Mouse (Mus musculus) regulatory T cell (primary cell): ENCODE measurements around the gene Htr7.

Source experiments
- in situ Hi-C: fragments of 300-600 bp; cut with MboI, MseI; formaldehyde crosslinking; loops from one replicate; pipeline ENCODE4 v1.15.1; 2025; ENCODE audit warnings: high pct_unique_total_duplicates

Gene Htr7

DNA sequence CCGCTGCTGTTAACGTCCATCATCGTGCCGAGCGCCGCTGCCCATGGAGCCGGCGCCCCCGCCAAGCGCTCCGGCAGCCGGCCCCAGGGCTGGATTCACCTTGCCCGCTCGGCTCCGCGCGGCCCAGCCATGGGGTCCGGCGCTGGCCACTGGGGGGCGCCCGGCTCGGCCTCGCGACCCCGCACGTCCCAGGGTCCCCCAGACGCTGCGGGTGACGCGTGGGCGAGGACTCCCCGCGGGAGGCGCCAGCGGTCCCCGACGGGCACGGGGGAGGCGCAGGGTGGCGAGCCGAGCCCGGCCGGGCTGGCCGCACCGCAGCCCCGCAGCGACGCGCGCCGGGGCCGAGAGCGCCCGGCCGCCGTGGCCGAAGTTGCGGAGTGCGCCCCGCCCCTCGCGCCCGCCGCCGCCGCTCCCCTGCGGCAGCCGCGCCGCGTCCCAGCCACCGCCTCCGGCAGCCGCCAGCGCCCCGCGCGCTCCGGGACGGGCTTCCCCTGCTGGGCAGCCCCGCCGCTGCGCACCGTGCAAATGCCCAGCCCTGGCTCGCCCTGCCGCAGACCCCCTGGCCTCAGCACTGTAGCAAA, at the start of gene Htr7:
Htr7 (minus strand) TSS at position 277 of the 581 bp plus-strand sequence.
- in situ Hi-C loops = no loop called here

DNA sequence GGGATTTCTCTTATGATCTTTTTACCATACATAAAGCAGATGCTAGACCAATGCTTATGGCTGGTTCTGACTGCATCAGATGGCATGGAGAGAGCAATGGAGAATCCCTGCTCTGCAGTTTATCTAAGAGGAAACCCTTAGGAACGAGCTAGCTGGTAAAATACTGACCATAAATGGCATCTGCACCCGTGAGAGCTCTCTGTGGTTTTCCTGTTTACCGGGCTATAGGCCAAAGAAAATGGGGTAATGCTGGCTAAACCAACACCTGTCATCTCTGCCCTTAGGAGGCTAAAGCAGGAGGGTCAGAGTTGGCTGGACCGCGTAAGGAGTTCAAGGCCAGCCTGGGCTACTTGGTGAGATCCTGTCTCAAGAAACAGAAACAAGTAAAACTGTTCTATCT, 46.6 kb upstream of the Htr7 start:
- in situ Hi-C loops = no loop called here

DNA sequence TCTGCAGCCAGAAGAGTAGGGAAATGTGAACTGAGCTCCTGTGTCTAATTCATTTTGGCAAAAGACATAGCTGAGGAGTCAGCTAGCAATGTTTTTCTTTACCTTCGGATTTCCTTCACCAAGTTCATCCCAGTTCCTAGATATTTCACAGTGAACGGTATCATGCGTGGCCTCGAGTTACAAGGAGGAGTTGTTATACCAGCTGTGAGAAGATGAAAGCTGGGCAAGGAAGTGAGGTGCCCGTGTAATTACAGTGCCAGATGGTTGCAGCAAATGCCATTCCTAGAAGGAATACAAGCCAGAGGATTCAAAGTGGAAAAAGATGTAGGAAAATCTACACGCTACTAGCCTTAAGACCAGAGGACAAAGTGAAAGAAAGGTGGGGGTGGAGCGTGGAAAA, 41.6 kb upstream of the Htr7 start:
- in situ Hi-C loops = no loop called here

DNA sequence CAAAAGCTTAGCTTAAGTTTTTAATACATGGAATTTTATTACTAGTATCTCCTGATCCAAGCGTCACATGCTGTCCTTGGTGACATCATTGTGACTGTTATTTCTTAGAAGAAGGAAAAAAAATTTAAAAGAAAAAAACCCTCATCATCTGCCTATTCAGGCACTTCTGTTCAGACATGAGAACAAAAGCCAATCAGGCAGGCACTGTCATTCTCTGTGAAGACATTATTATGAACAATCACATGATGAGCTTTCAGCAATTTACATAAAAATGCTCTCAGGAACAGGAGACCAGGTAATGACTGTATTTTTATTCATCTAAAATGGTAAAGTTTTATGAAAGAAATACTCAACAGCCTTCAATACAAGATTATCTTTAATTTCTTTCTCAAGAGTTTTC, 41.0 kb upstream of the Htr7 start:
- in situ Hi-C loops = no loop called here

DNA sequence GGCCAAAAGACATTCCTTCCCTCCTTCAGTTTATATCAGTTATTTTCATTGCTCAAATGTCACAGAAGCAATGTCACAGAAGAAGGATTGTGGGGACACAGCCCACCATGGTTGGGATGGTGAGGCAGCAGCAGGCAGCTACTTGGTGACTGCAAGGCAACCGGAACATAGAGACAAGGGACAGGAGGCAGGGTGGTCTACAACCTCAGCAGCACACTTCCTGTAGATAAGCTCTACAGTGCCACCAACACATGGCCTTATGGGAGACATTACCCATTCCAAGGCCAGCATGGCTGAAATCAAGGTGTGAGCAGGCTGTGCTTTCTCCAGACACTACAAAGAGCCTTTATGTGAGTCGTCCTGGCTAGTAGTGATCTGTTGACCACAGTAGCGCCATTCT, 39.9 kb upstream of the Htr7 start:
- in situ Hi-C loops = no loop called here

DNA sequence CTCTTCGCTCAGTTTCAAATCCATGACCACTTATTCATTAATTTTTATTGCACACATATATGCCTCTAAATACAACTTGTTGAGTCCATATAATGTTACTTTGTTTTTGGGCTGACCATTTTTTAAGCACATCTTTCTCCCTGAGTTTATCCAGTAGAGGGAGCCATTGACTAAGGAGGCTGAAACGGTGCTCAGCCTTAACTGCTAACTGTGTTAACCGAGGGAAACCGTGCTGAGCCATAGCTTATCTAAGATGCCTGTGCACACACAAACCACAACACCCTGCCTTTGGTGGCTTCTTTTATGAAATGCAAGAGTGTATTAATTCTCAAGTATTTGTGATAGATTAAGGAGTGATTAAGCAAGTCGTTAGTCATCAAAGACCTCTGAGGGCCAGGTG, 33.5 kb upstream of the Htr7 start:
- in situ Hi-C loops = no loop called here

DNA sequence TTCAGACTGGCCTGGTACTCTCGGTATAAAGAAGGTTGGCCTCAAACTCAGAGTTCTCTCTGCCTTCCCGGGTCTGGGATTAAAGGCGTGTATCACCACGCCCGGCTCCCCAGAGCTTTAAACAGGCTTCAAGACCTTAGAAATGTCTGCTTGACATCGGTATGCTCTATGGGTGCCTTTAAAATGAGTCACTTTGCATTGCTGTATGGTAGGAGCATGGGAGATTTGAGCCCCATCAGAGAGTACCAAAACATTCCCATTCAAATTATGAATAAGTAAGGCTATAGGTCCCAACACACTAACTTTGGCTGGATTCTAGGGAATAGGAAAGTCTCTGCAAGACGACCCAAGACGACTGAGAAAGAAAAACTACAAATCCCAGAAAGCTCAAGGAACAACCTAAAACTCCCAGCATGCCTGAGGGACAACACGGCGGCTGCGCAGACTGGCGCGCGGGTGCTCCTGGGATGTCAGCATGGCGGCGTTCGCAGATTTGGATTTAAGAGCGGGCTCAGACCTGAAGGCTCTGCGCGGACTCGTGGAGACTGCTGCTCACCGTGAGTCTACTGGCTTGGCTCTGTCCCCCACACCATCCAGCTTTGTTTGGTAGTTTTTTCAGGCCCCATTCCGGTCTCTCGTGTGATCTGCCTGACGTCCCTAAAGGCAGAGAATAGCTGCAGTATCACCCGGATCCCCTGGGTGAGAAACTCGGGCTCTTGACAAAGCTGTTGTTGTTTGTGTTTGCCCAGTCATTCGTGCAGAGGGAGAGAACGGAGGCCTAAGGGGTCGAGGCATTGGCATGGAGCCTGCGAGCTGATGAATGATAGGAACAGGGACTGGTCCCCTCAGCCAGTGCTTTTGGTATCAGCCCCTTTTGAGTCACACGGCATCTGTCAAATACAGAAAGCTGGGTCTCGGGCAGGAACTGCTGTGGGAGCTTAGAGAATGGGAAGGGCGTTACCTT, 26.2 kb upstream of the Htr7 start, which contains the start of gene Rpp30:
Rpp30 (plus strand) TSS at position 455 of the 964 bp plus-strand sequence.
- in situ Hi-C loops = no loop called here

DNA sequence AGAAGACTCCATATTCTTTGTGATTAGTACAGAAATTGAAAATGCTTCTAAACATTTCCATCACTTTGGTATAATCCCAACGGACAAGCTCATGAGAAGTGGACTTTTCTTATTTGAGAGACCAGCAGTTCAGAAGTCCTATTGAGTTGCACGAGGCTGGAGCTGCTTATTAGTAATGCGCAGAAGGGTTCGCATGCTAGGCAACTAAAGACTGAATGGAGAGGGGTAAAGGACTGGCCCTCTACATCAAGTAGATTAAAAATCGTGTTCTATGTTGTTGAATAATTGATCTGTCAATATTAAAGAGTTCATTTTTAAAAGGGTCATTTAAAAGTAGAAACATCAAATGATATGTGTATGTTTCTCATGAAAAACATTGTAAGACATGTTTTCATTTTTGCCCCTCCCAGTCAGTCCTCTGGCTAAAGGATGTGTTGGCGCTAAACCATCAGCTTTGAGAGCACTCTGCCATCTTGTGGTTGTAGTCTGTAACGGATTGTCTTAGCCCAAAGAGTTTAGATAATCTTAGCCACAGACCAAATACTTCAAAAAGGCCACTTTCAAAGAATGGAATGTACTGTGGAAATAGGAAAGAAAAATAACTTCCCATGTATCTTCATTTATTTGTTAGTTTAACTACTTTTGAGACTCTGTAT, 25.4 kb upstream of the Htr7 start:
- in situ Hi-C loops = no loop called here

DNA sequence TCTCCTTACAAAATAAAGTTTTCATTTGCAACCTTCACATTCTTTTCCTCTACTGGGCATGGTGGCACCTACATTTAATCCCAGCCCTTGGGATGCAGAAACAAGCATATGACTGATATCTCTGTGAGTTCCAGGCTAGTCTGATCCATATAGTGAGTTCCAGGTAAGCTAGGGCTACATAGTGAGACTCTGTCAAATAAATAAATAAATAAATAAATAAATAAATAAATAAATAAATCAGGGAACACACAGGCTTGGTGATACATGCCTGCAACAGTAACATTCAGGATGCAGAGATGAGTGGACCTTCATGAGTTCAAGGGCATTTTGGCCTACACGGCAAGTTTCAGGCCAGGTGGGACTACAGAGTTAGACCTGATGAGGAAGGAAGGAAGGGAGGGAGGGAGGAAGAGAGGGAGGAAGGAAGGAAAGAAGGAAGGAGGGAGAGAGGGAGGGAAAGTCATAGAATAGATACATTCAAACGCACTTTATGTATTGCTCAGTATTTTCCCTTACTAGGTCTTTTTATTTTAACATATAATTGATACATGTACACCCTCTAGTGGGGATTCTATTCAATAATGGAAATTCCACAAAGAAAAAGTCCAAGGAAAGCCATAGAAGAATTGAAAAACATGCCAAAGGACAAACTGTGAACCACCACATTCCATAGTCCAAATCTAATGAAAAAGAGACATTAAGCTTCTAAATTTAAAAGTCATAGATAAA, 5.7 kb upstream of the Htr7 start:
- in situ Hi-C loops = no loop called here

DNA sequence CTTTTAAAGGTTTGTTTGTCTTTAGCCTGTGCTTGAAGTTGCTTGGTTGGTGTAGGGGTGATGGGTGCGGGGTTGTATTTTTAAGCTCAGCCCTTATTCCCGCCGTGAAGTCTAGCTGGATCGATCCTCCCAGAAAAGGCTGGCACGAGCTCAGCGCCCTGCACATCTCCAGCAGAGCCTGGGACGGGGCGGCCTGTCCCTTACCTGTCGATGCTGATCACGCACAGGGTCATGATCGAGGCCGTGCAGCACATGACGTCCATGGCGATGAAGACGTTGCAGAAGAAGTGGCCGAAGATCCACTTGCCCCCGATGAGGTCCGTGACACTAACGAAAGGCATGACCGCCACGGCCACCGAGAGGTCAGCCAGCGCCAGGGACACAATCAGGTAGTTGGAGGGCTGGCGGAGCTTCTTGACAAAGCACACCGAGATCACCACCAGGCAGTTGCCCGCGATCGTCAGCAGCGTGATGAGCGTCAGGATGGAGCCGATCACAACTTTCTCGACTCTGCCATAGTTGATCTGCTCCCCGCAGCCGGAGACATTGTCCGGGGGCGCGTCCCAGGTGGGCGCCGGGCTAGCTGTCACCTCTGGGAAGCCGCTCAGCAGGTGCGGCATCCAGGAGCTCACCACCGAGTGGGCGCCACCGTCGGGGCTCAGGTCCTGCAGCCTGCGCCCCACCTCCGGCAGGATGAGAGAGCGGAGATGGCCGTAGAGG, 645 bp downstream of the Htr7 start:
- in situ Hi-C loops = no loop called here

DNA sequence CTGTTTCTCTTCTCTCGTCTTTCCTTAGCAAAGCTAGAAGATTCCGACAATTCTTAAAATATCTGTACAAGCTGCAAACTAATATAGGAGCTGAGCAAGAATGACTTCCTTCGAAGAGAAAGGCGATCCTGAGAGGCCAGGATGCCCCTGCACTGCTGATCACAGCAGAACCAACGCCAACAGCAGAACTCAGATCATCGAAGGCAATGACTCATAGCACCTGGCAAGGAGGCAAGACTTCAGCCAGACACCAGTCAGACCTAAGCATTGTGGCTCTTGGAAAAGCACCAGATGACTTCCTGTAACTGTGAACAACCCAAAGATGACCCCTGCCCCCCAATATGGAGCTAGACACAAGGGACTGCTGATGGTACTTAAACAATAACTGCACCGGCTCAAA, 11.3 kb downstream of the Htr7 start:
- in situ Hi-C loops = no loop called here

DNA sequence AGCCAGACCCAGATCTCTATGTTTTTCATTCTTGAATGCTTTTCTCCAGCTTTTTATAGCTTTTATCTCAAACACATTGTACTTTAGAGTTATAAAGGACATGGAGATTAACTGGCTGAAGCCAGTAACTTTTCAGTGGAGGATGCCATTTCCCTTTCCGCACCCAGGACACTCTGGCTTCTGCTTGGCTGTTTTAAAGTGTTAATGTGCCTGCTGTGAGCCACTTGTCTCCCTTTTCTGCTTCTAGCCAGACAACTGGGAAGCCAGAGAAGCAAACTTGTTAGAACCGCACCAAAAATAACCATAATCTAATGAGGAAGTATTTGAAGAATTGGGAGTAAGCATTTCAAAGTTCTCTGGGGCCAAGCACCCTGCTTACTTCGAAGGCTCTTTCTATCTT, 42.5 kb downstream of the Htr7 start:
- in situ Hi-C loops = no loop called here

DNA sequence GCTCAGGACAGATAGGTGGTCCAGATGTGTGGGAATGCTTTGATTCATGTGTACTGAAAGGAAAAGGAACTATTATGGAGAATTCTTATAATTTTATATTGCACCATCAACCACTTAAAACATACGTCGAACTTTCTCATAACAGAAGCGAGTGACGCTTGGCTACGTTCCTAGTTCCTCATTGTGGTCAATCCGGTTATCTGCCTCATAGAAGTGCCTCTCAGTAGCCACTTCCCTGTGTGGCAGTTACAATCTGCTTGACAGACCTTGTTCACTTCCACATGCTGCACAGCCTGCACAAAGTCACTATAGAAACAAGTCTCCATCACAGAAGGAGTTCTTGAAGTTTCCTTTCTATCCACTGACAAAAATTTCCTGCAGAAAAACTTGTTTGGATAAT, 51.0 kb downstream of the Htr7 start:
- in situ Hi-C loops = no loop called here

DNA sequence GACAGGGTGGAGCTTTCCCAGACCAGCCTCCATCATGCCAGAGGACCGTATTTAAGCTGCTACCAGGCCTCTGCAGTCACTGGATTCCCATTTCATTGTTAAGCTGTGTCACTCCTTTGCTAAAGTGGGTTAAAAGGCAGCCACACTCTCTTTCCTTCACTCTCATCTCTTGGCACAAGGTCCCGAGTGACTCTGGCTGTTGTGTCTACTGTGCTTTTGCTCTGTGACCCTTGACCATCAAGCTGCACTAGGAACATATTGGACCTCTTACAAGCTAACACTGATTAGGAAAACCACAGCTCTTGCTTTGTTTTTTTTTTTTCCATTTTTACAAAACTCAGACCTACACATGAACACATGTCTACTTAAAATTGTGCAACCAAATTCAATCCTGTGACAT, 52.3 kb downstream of the Htr7 start:
- in situ Hi-C loops = no loop called here

DNA sequence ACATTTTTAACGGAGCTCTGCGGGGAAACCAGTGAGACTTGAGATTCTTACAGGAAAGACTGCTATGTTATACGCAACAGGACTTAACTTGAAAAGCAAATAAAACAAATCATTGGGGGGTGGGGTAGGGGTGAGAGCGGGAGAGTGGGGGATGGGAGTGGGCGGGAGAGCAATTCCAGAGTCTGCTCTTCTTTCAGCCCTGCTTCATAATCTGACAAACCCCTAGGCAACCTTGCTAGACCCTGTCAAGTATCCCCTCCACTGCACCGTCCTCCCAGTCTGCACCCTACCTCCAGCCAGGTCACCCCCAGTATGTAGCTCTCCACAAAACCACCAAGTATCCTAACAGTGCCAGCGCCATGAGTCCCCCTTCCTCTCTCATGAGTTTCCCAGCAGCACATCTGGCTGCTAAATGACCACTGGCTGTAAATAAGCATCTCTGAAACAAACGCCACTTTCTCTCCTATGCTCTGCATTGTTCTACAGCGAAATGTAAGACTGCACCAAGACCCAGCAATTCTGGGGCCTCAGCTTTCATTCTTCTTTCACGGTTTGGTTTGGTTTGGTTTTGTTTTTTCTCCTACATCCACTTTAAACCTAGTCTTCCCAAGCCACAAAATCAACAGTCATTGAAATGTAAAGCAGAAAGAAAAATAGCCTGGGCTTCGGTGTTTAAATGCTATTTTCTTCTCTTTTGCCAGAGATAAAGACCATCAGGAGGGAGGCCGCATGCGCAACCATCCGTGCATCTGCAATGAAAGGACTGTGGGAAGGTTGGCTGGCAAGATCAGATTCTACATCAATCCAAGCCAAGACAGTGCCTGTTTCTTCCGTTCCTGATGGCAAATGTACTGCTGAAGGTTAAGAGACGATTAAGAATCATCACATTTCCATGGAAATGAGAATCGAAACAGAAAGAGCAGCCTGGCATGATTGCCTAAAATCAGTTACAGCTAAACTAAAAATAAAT, 54.5 kb downstream of the Htr7 start:
- in situ Hi-C loops = no loop called here

DNA sequence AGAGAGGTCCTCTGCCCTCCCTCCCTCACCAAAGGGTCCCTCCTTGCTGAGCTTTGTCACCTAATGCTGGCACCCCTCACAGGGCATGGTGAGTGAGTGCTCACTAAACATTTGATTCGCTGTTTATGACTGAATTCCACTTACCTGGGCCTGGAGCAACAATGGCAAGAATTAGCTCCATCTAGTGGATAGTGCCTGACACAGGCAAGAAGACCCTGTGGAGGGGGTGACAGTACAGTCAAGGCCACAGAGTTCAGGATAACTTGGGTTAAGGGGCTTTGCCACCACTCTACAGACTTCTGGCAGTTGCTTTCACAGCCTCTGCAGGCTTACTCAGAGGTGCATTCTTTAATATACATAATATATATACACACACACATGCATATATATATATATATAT, 55.8 kb downstream of the Htr7 start:
- in situ Hi-C loops = no loop called here

DNA sequence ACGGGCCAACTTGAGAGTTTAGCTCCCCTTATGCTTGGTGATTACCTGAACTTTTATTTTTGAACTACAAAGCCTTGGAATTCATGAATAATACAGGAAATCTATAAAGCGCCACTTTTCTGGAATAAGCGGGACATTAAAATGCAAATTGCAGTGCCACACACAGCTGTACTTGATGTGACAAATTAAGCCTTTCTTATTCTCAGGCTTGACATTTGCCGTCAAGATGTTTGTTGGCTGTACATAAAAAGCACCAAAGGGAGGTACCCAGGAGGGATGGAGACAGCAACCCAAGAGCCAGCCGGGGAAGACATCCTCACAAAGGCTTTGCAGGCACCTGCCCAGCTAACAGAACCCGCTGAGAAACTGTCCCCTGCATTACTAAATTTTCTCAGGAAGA, 56.4 kb downstream of the Htr7 start:
- in situ Hi-C loops = no loop called here

DNA sequence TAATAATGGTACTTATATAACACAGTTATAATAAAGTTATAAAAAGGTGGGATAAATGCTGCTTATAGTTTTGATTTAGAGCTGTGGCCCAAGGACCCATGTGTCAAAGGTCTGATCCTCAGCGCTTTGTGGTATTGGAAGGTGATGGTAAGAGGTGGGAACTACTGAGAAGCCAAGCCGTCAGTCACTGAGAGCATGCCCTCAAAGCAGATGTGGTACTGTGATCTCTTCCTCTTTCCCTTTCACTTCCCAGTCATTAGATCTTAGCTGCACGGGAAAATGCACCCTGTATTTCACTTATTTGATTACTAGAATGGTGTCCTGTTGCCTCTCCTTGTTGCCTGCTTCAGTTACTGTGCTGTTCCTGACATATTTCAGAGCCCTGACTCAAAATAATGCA, 59.9 kb downstream of the Htr7 start:
- in situ Hi-C loops = loop anchor here (10.0 to 25.0 kb wide), 2 partner anchors 443 to 1740 kb away; no protein-coding TSS in a partner anchor

DNA sequence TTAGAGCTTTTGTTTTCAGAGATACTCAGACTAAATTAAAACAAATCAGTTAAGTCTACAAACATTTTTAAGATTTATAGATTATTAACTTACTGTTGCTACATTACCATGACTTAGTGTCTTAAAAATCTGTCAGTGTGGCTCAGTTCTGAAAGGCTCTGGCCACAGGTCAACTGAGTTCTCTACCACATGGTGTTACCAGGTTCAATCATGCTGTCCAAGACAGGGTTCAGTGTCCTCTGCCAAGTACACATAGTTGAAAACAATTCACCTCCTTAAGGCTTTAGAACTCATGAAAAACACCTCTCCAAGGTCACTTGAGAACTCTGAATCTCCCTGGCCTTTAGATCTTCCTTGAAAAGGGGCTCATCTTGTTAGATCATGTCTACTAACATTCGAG, 69.8 kb downstream of the Htr7 start:
- in situ Hi-C loops = loop anchor here (25.0 kb wide), 1 partner anchor 1750 kb away; no protein-coding TSS in a partner anchor

DNA sequence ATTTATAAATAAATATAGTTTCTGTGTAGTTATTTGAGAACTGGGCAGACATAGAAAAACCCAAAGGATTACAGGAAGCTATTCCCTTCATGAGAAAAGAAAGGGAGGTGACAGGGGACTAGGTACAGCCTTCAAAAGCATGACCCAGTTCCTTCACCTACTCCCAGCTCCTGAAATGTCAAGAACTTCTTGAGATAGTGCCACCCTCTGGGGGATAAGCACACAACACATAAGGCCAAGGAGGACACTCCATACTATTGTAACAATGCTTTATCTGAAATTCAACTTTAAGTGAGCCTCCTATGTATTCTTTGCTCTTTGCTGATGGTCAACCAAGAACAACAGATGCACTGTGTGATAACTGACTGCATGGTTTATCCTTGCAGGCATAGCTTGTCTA, 82.6 kb downstream of the Htr7 start:
- in situ Hi-C loops = loop anchor here (25.0 kb wide), 1 partner anchor 1763 kb away; no protein-coding TSS in a partner anchor
